Mouse (Mus musculus): ENCODE data around the gene Ppfia1. TPM values are rescaled to one million over a fixed set of nuclear protein-coding genes. Genes with fewer than 3 reads are reported as not detected.
A peak's percentile ranks its signal among the peaks of the same experiment; 100 is the strongest.

Ppfia1 gene
- polyA plus RNA-seq, 1 experiment from 2014 or later, result 41.5 TPM

GRCm38 (mm10) chr7:144469181-144469641, 84.3 kb downstream of the Ppfia1 start:
- 25% methylated on average over 4 of the region's 4 CpGs for WGBS

GRCm38 (mm10) chr7:144468741-144469140, 84.8 kb downstream of the Ppfia1 start:
- Histone ChIP-seq H3K9me3 (no peaks in the 10 kb centered on the region), H3K27me3 (ENCODE audit: poor library complexity, severe bottlenecking) (no peaks in the 10 kb centered on the region), H3K4me3 (peak overlapping the region; percentile 94; the same call in 1 of the 2 replicates), H3K4me1 (peaks cover 31% of the 10 kb centered on the region), H3K36me3 (replicated peaks) (peaks cover 42% of the 10 kb centered on the region), H3K27ac (0 out of 2 replicates have a peak overlapping the region, but pooled peaks have one; percentile 93)
- 86% methylated on average over 5 of the region's 5 CpGs for WGBS
- no peak for DNase-seq (ENCODE audit: extremely low spot score, low spot score)

More at GRCm38 (mm10) chr7:144469181-144469641, 84.3 kb downstream of the Ppfia1 start:
- Histone ChIP-seq H3K27ac (peak overlapping the region; percentile 93), H3K4me3 (peak overlapping the region; percentile 94), H3K4me1 (peaks cover 31% of the 10 kb centered on the region), H3K9me3 (no peaks in the 10 kb centered on the region), H3K27me3 (ENCODE audit: poor library complexity, severe bottlenecking) (no peaks in the 10 kb centered on the region), H3K36me3 (replicated peaks) (peaks cover 37% of the 10 kb centered on the region)
- no peak for DNase-seq (ENCODE audit: extremely low spot score, low spot score)

- no peak overlapping the region for H3K4me3 ChIP-seq
- no peaks in the 10 kb centered on the region for H3K27me3 ChIP-seq (ENCODE audit: poor library complexity, severe bottlenecking)
- H3K27ac ChIP-seq, result no peak overlapping the region
- no peak for DNase-seq (ENCODE audit: extremely low spot score, low spot score)
- H3K36me3 ChIP-seq (replicated peaks), result peaks cover 92% of the 10 kb centered on the region
- 95% methylated on average over 7 of the region's 7 CpGs for WGBS
- H3K9me3 ChIP-seq, result no peaks in the 10 kb centered on the region
- H3K4me1 ChIP-seq, result no peaks in the 10 kb centered on the region
Measured at GRCm38 (mm10) chr7:144462577-144462976, 91.0 kb downstream of the Ppfia1 start.

- DNase-seq (ENCODE audit: extremely low spot score, low spot score), result no peak
- Histone ChIP-seq H3K4me1 (no peaks in the 10 kb centered on the region), H3K9me3 (no peaks in the 10 kb centered on the region), H3K4me3 (no peak overlapping the region), H3K27ac (no peak overlapping the region), H3K27me3 (ENCODE audit: poor library complexity, severe bottlenecking) (no peaks in the 10 kb centered on the region), H3K36me3 (replicated peaks) (peaks cover 100% of the 10 kb centered on the region)
- WGBS, result 97% methylated on average over 6 of the region's 6 CpGs
Measured at GRCm38 (mm10) chr7:144461246-144461902, 92.2 kb downstream of the Ppfia1 start.

GRCm38 (mm10) chr7:144458881-144459280, 94.6 kb downstream of the Ppfia1 start:
- H3K4me3 ChIP-seq, result no peak overlapping the region
- WGBS, result 97% methylated on average over 1 of the region's 1 CpGs
- H3K36me3 ChIP-seq (replicated peaks), result peaks cover 100% of the 10 kb centered on the region
- DNase-seq (ENCODE audit: extremely low spot score, low spot score), result no peak
- no peaks in the 10 kb centered on the region for H3K9me3 ChIP-seq
- H3K4me1 ChIP-seq, result no peaks in the 10 kb centered on the region
- no peak overlapping the region for H3K27ac ChIP-seq
- H3K27me3 ChIP-seq (ENCODE audit: poor library complexity, severe bottlenecking), result no peaks in the 10 kb centered on the region

GRCm38 (mm10) chr7:144450661-144451060, 102.9 kb downstream of the Ppfia1 start:
- H3K27ac ChIP-seq, result no peak overlapping the region
- H3K4me1 ChIP-seq, result no peaks in the 10 kb centered on the region
- 91% methylated on average over 9 of the region's 9 CpGs for WGBS
- no peaks in the 10 kb centered on the region for H3K9me3 ChIP-seq
- no peak for DNase-seq (ENCODE audit: extremely low spot score, low spot score)
- H3K27me3 ChIP-seq (ENCODE audit: poor library complexity, severe bottlenecking), result no peaks in the 10 kb centered on the region
- peaks cover 100% of the 10 kb centered on the region for H3K36me3 ChIP-seq (replicated peaks)
- H3K4me3 ChIP-seq, result no peak overlapping the region

- no peaks in the 10 kb centered on the region for H3K4me1 ChIP-seq
- H3K36me3 ChIP-seq (replicated peaks), result peaks cover 100% of the 10 kb centered on the region
- 94% methylated on average over 13 of the region's 13 CpGs for WGBS
- H3K27me3 ChIP-seq (ENCODE audit: poor library complexity, severe bottlenecking), result no peaks in the 10 kb centered on the region
- no peak overlapping the region for H3K4me3 ChIP-seq
- H3K27ac ChIP-seq, result no peak overlapping the region
- no peaks in the 10 kb centered on the region for H3K9me3 ChIP-seq
- DNase-seq (ENCODE audit: extremely low spot score, low spot score), result no peak
Measured at GRCm38 (mm10) chr7:144449637-144450570, 103.6 kb downstream of the Ppfia1 start.

- 100% methylated on average over 1 of the region's 1 CpGs for WGBS
- Histone ChIP-seq H3K27ac (no peak overlapping the region), H3K4me3 (no peak overlapping the region), H3K4me1 (no peaks in the 10 kb centered on the region), H3K36me3 (replicated peaks) (peaks cover 100% of the 10 kb centered on the region), H3K27me3 (ENCODE audit: poor library complexity, severe bottlenecking) (no peaks in the 10 kb centered on the region), H3K9me3 (no peaks in the 10 kb centered on the region)
- DNase-seq (ENCODE audit: extremely low spot score, low spot score), result no peak
Measured at GRCm38 (mm10) chr7:144448186-144448585, 105.3 kb downstream of the Ppfia1 start.

GRCm38 (mm10) chr7:144447146-144447545, 106.4 kb downstream of the Ppfia1 start:
- Histone ChIP-seq H3K27ac (no peak overlapping the region), H3K4me1 (no peaks in the 10 kb centered on the region), H3K27me3 (ENCODE audit: poor library complexity, severe bottlenecking) (no peaks in the 10 kb centered on the region), H3K4me3 (no peak overlapping the region), H3K36me3 (replicated peaks) (peaks cover 100% of the 10 kb centered on the region), H3K9me3 (no peaks in the 10 kb centered on the region)
- DNase-seq (ENCODE audit: extremely low spot score, low spot score), result no peak
- WGBS, result 90% methylated on average over 3 of the region's 3 CpGs

GRCm38 (mm10) chr7:144444788-144445187, 108.7 kb downstream of the Ppfia1 start:
- no peaks in the 10 kb centered on the region for H3K4me1 ChIP-seq
- peaks cover 100% of the 10 kb centered on the region for H3K36me3 ChIP-seq (replicated peaks)
- H3K27ac ChIP-seq, result no peak overlapping the region
- no peak overlapping the region for H3K4me3 ChIP-seq
- WGBS, result 92% methylated on average over 7 of the region's 7 CpGs
- no peaks in the 10 kb centered on the region for H3K27me3 ChIP-seq (ENCODE audit: poor library complexity, severe bottlenecking)
- no peak for DNase-seq (ENCODE audit: extremely low spot score, low spot score)
- no peaks in the 10 kb centered on the region for H3K9me3 ChIP-seq

- Histone ChIP-seq H3K36me3 (replicated peaks) (peaks cover 100% of the 10 kb centered on the region), H3K4me1 (no peaks in the 10 kb centered on the region), H3K27ac (no peak overlapping the region), H3K27me3 (ENCODE audit: poor library complexity, severe bottlenecking) (no peaks in the 10 kb centered on the region), H3K4me3 (no peak overlapping the region), H3K9me3 (no peaks in the 10 kb centered on the region)
- WGBS, result 89% methylated on average over 4 of the region's 4 CpGs
- DNase-seq (ENCODE audit: extremely low spot score, low spot score), result no peak
Measured at GRCm38 (mm10) chr7:144441976-144442375, 111.6 kb downstream of the Ppfia1 start.

GRCm38 (mm10) chr7:144441466-144441865, 112.1 kb downstream of the Ppfia1 start:
- Histone ChIP-seq H3K4me3 (no peak overlapping the region), H3K9me3 (no peaks in the 10 kb centered on the region), H3K36me3 (replicated peaks) (peaks cover 100% of the 10 kb centered on the region), H3K27me3 (ENCODE audit: poor library complexity, severe bottlenecking) (no peaks in the 10 kb centered on the region), H3K4me1 (no peaks in the 10 kb centered on the region), H3K27ac (no peak overlapping the region)
- DNase-seq (ENCODE audit: extremely low spot score, low spot score), result no peak
- WGBS, result 92% methylated on average over 11 of the region's 11 CpGs

- Histone ChIP-seq H3K27me3 (ENCODE audit: poor library complexity, severe bottlenecking) (no peaks in the 10 kb centered on the region), H3K4me1 (no peaks in the 10 kb centered on the region), H3K9me3 (no peaks in the 10 kb centered on the region), H3K27ac (no peak overlapping the region), H3K36me3 (replicated peaks) (peaks cover 85% of the 10 kb centered on the region), H3K4me3 (no peak overlapping the region)
- WGBS, result 97% methylated on average over 7 of the region's 7 CpGs
- DNase-seq (ENCODE audit: extremely low spot score, low spot score), result no peak
Measured at GRCm38 (mm10) chr7:144438811-144439210, 114.7 kb downstream of the Ppfia1 start.

All from forebrain, embryonic 10.5 days (tissue).